Mouse (Mus musculus): ENCODE measurements around the gene Cybrd1. TPM values are rescaled to one million over a fixed set of nuclear protein-coding genes. Genes with fewer than 3 reads are reported as not detected.

Cybrd1 gene
- total RNA-seq, 2 experiments from 2014 or later, result 2.9 to 3.5 TPM

DNA sequence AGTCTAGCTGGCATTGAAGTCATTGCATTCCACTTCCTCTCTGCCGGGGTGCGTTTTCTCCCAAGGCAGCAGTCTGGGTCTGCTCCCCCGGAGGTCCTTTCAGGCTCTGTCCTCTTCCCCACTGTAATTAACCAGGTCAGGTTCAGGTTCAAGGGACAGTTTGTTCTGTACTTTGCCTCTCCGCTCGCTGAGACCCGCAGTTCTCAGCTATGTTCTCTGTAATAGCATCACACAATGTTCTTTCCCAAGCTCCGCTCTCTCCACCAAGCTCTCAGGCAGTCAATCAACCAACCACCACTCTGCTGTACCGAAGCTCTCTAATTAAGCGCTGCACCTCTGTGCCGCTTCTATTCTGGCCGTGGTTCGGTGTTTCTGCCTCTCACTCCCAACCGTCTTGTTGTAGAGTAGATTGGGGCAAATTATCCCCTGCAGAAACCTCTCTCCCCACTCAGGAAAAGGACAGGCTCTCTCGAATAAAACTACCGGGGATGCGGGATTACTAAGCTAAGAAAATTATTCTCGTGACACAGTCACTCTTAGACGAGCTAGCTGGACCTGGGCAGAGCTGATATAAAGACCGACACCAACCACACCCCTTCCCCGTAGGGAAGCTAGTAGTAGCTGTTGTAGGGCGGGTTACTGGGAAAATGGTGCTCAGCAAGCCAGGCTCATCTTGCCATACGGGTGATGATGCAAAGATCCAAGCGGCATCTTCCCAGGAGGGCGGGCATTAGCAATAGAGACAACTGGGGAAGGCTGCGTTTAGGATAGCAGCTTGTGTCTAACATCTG, 45.3 kb downstream of the Cybrd1 start:
- intact Hi-C loops (cut with DNase I), result no loop called here
- peak in 1 of 2 experiments; percentile 28 for DNase-seq (ENCODE audit: low spot score in 2 of 2)

DNA sequence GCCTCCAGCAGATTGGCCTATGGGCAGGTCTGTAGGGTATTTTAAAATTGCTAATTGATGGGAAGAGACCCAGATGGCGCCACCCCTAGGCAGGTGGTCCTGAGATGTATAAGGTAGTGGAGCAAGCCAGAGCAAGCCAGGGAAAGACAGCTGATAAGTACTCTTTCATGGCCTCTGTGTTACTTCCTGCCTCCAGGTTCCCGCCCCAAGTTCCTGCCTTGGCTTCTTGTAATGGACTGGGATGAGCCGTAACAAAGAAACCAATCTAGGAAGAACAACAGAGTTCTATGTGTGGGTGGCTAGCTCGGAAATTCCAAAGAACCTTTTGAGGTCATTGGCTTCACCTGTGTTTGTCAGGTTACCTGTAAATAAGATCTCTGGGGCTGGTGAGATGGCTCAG, 49.5 kb downstream of the Cybrd1 start:
- DNase-seq (ENCODE audit: low spot score in 2 of 2), result no peak
- intact Hi-C loops (cut with DNase I), result no loop called here

DNA sequence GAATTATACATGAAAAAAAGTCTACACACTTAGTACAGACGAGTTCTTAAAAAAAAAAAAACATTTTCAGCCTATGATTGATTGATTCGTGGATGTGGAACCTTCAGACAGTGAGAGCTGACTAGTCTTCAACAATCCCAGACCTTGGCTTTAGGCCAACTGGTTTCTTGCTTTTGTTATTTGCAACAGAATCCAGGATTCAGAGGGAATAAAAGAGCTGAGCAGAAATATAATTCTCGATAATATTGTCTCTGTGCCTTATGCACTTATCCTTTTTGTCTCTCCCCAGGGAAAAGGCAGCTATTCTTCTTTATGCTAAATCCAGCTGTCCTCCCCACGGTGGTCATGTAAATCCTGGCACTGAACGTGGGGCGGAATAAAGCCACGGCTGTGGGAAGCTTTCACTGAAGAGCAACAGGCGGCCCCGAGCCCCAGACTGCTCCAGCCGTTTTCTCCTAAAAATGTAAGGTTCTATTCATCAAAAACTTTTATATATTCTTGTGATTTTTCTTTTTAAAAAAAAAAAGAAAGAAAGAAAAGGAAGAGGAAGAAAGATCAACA, 50.8 kb downstream of the Cybrd1 start:
- no peak for DNase-seq (ENCODE audit: low spot score in 2 of 2)

DNA sequence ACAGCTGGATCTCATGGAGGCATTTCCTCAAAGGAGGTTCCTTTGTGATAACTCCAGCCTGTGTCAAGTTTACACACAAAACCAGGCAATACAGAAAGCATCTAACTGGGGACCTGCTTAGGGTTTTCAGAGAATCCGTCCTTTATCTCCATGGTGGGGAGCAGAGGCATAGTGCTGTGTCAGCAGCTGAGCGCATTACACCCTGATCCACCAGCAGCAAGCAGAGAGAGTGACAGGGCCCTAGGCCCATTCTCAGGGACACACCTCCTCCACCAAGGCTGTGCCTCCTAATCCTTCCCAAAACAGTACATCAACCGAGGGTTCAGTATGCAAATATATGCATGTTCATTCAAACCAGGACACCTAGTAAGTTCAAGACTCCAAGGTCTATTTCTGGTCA, 55.3 kb downstream of the Cybrd1 start:
- intact Hi-C loops (cut with DNase I), result no loop called here
- DNase-seq (ENCODE audit: low spot score in 2 of 2), result no peak

More for the DNA sequence above, 50.8 kb downstream of the Cybrd1 start:
- intact Hi-C loops (cut with DNase I), result no loop called here

DNA sequence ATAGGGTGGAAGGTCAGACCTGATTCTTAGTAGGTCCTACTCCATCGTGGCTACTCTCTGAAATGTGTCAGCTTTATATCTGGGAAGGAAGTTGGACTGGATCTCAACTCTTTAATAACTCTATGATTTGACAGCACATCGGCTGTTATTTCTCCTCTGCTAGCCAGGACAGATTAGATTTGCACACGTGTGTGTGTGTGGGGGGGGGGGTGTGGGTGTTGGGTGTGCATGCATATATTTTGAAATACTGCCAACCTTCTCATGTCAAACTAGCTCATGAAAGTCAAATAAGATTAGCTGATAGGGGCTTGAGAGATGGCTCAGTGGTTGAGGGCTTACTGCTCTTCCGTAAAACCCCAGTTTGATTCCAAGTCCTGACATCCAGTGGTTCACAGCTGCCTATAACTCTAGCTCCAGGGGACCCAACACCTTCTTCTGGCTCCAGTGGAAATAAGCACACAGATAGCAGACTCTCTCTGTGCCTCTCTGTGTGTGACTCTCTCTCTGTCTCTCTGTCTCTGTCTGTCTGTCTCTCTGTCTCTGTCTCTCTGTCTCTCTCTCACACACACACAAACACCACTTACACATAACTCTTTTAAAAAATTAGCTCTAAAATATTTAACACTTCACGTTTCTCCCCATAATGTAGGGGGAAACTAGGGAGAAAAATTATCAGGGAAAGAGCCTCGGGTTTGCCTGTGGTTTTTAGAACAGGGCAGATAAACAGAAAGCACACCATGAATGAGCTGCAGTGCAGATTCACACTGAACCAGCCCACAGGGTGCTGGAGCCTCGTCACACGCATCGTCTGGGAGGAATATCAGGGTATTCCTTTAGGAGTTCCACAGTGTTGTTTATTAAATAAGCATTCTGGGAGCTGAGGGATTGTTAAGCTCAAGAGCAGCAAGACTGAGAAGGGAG, 58.9 kb downstream of the Cybrd1 start:
- no peak for DNase-seq (ENCODE audit: low spot score in 2 of 2)
- intact Hi-C loops (cut with DNase I), result no loop called here

DNA sequence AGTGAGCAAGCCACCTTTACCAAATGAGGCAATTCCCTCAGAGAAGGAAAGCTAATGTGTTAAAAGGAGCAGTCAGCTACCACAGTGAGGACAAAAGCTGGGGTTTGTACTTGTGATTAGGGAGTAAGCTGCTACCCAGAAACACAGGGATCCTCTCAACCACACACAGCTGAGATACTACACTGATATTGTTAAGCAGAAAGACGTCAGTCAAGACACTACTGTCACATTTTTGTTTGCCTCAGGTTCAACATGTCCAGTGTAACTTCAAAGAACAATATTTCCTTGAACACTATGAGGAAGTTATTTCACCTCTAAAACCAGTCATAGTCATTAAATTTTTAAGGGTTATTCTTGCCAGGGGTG, 59.5 kb downstream of the Cybrd1 start:
- DNase-seq (ENCODE audit: low spot score in 2 of 2), result no peak
- intact Hi-C loops (cut with DNase I), result no loop called here

DNA sequence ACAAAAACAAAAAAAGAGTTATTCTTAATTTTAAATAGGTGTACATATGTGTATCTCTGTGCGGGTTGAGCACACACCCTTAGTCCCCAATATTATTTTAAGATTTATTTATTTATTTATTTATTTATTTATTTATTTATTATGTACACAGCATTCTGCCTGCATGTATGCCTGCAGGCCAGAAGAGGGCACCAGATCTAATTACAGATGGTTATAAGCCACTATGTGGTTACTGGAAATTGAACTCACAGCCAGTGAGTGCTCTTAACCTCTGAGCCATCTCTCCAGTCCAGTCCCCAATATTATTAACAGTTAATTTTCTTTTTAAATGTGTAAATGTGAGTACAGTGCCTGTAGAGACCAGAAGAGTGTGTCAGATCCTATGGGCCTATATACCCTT, 60.0 kb downstream of the Cybrd1 start:
- intact Hi-C loops (cut with DNase I), result no loop called here
- DNase-seq (ENCODE audit: low spot score in 2 of 2), result no peak

DNA sequence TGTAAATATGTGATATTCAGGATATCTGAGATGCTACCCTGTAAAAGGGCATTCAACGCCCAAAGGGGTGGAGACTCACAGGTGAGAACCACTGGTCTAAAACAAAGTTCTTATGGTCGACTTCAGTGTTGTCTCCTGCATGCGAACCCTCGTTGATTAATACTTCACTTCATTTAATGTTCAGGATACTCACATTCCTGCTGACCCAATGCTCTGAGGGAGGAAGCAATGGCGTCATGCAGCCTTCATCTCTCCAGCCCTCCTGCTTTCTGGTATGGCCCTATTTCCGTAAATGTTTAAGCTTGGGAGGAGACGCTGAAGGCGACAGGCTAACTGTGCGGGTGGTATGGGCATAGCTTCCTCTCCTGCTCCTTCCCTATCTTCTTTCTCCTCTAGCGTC, 62.0 kb downstream of the Cybrd1 start:
- no peak for DNase-seq (ENCODE audit: low spot score in 2 of 2)
- intact Hi-C loops (cut with DNase I), result no loop called here

DNA sequence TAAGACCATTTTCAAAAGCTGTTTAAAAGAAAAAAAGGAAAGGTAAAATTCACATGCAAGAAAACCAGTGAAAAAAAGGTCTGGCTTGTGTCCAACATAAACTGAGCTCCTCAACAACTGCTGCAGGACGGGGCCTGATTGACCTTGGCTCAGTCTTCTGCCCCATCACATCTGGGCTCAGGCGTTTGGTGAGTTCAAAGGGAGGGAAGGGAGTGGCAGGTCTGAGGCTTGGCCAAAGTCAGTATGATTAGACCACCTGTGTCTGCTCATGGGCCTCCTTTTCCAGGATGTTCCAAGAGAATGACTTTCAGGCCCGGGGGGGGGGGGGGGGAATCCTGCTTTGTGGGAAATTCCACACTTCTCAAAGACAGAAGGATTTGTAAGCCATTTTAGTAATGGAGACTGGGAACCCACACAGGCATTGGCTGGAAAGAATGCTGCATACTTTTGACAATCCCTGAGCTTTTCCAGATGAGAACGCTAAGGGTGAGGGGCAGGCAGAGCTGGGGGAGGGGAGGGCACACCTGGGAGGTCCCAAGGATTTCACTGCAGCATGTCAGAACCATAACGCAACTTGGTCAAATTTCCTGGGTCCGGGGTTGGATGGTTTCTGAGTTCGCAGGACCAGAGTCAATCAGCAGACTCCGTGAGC, 63.0 kb downstream of the Cybrd1 start:
- intact Hi-C loops (cut with DNase I), result no loop called here

DNA sequence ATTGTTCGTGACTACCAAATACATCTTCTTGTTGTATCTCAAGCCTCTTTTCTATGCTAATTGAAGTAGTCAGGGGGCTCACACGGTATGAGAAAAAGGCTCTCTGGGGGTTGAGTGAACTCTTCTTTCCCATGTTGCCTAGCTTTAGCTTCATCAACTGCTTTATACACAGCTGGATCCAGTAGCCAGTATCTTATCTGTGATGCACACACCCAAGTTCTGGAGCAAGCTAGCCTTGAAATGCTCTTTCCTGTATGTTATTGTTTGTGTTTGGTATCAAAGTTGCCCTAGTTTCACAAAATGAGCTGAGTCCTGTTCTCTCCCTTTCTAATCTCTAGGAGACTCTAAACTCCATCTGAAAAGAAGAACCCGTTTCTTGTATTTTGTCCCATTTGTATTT, 70.2 kb downstream of the Cybrd1 start:
- intact Hi-C loops (cut with DNase I), result no loop called here
- DNase-seq (ENCODE audit: low spot score in 2 of 2), result no peak

More for the DNA sequence above, 63.0 kb downstream of the Cybrd1 start:
- no peak for DNase-seq (ENCODE audit: low spot score in 2 of 2)

DNA sequence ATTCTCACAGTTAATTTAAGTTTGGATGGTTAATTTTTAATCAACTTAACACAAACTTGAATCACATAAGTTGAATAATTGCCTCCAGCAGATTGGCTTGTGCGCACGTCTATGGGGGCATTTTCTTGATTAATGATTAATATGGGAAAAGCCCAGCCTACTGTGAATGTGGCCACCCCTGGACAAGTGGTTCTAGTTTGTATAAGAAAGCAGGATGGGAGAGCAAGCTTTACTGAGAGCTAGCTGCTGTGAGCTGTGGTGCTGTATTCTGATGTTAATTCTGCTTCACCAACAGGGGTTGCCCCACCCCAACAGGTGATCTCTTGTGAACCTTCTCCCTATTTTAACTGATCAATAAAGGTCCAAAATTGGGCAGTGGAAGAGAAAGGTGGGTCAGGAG, 71.1 kb downstream of the Cybrd1 start:
- intact Hi-C loops (cut with DNase I), result no loop called here
- no peak for DNase-seq (ENCODE audit: low spot score in 2 of 2)

DNA sequence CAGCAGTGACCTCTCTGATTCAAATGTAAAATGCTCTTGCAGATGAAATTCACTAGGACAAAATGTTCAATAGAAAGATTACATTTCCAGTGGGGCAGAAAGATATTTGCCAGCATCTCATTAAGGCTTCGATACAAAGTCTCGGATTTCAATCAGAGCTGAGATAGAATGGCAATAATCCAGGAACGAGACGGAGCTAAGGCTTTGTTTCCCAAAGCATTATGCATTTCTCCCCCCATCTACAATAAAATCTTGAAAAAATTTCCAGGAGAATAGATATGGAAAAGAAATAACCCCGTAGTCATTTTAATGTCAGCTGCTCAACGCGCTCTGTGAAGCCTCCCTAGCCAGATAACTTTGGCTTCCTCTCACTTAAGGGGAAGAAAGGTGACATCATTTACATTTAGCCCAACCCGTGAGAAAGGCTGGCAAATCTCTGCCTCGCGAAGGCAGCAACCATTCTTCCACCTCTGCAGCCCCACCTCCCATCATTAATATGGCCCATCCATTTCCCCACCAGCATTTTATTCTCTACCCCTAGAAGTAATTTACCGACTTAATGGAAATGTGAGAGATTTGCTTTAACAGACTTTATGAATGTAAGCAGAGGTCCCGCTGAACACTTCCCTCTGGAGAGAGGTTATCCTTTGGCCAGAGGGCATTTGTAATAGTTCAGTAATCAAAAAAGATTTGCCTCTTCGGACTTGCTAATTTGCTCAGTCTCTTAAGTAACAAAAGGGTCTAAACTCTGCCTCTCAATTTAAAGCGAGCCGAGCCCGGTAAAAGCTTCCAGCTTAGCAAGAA, 73.9 kb downstream of the Cybrd1 start:
- no peak for DNase-seq (ENCODE audit: low spot score in 2 of 2)
- intact Hi-C loops (cut with DNase I), result no loop called here

DNA sequence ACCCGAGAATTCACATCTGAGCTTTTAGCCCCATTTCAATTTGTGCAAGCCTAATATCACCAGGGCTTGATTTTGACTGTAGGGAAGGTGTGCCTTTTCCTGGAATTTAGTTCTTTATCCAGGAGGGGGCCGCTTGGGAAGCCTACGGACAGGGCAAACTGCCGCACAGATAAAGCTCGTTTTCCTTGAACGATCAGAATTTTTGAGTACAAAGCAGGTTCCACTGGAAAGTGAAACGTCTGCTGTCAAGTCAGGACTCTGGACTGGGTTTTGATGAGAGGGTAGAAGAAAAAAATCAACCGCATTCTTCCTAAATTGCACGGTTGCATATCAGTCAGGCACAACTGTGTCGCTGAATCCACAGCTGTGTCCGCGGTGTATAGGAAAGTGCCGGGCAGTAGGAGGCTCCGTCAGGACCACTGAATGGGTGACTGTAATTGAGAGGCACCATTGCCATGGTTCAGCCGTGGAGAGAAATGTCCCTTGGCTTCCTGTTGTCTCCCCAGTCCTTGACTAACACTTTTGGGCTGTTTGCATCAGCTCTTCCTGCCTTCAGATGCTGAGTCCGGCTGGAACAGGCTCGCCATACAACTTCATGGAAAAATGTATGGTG, 74.6 kb downstream of the Cybrd1 start:
- no peak for DNase-seq (ENCODE audit: low spot score in 2 of 2)
- intact Hi-C loops (cut with DNase I), result no loop called here

Other genes with a start within 250 kb of the Cybrd1 start
- 10 to 100 TPM; 11.0 to 12.1 TPM for gene Dcaf17, start 62.6 kb upstream of the Cybrd1 start, total RNA-seq (2021)
- 10 to 100 TPM; 12.5 to 12.7 TPM for gene Mettl8, start 62.3 kb upstream of the Cybrd1 start, total RNA-seq (2021)
- gene Dync1i2, start 93.8 kb downstream of the Cybrd1 start, total RNA-seq (2021), result 100 to 1,000 TPM; 137 to 146 TPM
- gene Slc25a12, start 249.8 kb downstream of the Cybrd1 start, total RNA-seq (2021), result 100 to 1,000 TPM; 163 to 173 TPM